Mouse (Mus musculus): ENCODE data around the gene Fcer1g. TPM values are rescaled to one million over a fixed set of nuclear protein-coding genes. Genes with fewer than 3 reads are reported as not detected.

The Fcer1g gene
- polyA plus RNA-seq, 2 experiments from 2014 or later: 1.7 to 4.0 TPM

DNA sequence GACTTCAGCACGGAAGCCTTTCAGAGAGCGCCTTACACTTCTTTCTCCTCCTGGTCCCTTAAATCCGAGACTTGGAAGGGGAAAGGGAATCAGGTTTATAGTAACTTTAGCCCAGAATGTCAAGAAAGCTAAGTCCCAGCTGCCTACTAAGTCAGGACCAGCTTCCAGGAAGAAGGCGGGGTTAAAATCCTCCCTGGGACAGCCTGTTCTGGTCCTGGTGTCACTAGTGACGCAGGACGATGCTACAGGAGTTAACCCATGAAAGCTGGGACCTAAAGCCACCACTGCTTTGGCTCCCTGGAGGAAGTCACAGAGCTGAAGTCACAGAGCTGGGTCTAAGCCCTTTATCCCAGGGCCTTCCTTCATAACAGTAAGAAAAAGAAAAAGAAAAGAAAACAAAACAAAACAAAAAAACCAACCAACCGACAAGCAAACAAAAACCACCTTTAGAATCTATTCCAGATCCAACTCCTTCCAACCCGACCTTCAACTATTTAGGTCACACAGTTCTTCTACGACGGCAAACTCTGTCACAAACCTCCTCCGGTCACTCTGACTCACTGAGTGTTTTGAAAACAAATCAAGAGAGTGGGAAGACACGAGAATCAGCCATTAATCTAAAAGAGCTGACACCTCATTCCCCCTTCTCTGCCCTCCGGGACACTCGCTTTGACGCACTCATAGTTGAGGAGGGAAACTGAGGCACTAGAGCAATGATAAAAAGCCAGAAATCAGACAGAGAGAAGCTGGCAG lies 6.0 kb upstream of the Fcer1g start:
- no peak for ATAC-seq

DNA sequence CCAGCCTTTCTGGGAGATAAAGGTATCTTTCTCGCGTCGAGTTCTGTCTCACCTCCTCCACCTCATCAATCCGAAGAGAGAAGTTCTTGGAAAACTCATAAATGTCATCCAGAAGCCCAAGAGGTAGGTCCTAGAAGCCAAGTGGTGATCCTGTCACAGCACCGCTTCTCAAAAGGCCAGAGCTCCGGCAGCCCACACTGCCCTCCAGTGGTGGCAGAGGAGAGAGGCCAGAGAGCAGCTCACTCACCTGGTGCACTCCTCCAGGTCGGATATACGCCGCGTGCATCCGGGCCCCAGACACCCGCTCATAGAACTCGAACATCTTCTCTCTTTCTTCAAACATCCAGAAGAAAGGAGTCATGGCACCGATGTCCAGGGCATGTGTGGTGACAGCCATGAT lies 4.3 kb upstream of the Fcer1g start:
- ATAC-seq: no peak

DNA sequence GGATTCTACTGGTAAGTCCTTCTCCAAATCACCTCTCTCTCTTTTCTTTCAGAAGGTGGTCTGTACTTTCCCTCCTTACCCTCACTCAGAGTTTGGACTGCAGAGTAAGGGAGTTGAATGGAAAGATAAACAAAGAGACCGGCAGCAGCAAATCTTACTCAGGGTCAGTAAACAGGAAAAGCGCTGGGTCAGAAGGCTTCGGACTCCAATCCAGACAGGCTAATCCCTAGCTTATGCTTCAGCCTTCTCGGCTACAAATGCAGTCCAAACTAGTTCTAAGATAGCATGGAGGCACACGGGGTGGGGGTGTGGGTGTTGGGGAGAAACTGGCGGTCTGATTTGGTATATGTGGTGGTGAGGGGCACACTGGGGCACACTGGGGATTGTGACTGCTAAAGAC lies 3.3 kb upstream of the Fcer1g start:
- no peak for ATAC-seq

DNA sequence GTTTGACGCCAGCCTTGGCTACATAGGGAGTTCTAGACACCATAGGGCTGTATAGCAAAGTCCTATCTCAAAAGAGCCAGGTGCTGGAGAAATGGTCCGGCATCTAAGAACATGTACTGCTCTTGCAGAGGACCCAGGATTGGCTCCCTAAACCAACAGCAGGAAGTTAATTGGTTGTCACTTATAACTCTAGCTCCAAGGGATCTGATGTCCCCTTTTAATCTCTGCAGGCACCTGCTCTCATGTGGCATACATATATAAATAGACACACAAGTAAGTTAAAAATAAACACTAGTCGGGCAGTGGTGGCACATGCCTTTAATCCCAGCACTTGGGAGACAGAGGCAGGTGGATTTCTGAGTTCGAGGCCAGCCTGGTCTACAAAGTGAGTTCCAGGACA lies 1.6 kb upstream of the Fcer1g start:
- ATAC-seq: no peak

DNA sequence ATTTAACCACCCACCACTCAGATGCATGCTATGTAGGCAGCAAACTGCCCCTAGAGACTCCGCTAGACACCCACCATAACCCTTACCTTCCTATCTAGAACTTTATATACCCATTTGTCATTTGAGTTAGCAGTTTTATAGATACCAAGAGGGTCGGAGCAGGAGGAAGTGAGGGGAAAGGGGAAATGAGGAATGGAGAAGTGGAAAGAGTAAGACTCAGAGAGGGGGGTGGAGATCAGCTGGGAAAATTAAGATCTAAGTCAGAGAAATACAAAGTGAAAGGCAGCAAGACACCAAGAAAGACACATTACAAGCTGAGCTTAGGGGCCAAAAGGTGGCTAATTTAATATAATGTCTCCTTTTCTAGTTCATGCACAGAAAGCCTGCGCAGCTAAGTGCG lies 373 bp upstream of the Fcer1g start:
- ATAC-seq: no peak

DNA sequence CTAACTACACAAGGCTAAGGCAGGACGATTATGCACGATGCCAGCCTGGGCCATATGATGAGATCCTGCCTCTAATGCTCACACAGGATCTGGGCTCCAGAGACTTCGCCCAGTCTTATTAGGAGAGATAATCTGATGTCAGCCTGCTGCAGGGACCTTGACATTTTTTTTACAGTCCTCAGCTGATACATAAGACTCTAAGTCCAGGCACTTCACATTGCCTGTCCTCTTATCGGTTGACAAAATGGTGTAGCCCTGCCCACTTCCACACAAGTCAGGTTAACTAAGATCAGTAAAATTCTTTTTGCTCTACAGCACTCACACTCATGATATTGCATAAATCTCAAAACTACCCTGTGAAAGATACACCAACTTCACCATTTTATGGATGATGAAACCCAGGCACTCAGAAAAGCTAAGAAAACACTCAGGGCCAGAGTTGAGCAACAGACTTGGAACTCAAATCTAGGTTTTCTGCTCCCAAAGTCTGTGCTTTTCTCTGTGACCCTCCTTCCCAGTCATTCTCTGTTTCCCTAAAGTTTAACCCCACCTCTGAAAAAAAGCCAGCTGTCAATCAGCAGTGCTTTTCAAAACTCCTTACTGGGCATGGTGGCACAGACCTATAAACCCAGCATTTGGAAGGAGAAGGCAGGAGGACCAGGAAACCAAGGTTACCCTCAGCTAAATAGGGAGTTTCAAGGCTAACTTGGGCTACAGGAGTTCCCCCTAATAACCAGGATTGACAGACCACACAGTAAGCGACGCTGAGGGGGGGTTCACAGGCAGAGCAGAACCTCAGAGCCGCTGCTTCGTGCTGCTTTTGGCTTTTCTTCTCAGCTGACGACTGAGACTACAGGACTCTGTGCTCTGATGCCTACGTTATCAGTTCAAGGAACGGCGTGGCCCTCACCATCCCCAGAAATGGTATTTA lies 1.1 kb downstream of the Fcer1g start:
- ATAC-seq: no peak

DNA sequence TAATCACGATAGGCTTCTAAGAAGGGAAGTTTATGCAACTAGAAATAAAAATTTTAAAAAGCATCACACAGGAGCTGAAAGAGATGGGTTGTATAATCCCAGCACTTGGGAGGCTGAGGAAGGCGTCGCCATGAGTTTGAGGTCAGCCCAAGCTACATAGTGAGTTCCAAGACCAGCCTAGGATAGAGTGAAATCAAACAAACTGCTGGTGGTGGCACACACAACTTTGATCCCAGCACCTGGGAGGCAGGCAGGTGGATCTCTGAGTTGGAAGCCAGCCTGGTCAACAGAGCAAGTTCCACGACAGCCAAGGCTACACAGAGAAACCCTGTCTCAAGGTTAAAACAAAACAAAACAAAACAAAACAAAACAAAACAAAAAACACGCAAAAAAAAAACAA lies 1.8 kb downstream of the Fcer1g start:
- ATAC-seq: no peak

DNA sequence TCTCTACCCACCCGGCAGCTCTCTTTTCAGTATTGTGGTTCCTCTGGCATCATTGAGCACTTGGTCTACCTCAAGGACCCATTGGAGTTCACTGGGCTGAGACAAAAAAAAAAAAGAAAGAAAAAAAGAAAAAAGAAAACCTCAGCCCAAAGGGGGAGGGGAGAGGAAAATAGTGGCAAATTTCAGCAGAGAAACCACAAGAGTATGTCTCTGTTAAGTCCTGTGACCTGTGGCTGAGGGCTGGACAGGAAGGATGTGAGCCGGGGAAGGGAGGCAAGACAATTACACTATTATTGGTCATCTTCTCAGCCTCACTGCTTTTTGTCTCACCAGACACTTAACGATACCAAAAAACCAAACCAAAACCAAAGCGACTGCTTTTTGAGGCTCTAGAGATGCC lies 2.3 kb downstream of the Fcer1g start:
- no peak for ATAC-seq

DNA sequence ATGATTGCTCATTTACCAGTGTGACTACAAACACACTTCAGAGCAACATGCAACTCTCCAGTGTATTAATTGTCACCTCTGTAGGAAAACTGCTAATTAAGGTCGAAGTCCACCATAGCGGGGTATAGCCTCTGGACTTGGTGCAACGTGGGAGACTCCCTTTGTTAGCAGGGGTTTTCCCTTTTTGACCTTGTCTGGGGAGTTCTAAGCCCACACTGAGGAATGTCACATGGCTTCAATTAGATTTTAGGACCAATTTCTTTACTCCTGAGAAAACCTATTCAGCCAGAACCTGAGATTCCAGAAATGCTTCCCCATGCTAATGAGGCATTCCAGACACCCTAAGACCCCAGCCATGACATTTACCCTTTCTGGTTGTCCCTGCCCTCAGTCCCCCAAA lies 4.0 kb downstream of the Fcer1g start:
- no peak for ATAC-seq

DNA sequence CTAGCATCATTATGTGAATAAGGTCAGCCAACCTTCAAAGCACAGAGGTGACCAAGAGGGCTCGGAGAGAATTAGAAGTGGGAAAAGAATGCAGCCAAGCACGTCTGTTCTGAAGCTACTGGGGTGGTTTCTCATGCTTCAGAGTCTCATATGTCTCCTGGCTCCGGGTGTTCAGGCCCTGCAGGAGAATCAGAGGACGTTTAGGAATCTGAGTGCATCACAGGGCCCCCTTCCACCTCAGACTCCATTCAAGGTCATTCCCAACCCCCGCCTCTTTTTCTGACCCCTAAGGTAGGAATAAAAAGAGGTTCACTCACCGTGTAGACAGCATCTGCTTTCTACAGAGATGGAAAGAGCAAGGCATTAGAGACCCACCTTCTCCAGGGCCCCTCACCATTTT lies 4.4 kb downstream of the Fcer1g start:
- ATAC-seq: no peak

DNA sequence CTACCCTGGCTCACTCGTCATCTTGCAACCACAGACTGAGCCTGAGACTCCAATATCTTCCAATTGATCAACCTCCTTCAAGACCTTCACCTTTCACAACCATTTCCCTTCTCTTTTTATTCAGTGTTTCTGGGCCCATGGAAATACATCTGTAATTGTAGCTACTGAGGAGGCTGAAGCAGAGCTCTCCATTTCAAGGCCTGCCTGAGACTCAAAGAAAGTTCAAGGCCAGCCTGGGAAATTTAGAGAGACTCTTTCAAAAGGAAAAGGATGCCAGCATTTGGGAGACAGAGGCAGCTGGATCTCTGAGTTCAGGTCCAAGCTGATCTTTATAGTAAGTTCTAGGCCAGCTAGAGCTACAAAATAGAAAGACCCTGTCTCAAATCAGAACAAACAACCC lies 6.3 kb downstream of the Fcer1g start:
- no peak for ATAC-seq

DNA sequence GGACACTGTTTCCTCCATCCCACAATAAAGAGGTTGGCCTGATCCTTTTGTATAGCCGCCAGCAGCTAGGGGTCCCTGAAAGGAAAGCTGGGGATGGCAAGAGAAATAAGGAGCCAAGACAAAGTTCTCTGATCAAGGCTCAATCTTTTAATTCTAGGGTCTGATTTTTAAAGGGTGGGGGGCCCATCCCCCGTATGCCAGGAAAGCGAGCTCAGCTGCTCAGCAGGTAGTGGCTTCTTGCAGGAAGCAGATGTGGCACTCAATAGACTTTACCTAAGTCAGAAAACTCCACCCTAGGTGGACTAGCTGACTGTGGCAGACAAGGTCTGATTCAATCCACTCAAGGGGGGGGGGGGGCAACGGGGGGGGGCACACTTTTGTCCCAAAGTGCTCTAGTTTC lies 7.4 kb downstream of the Fcer1g start:
- no peak for ATAC-seq

DNA sequence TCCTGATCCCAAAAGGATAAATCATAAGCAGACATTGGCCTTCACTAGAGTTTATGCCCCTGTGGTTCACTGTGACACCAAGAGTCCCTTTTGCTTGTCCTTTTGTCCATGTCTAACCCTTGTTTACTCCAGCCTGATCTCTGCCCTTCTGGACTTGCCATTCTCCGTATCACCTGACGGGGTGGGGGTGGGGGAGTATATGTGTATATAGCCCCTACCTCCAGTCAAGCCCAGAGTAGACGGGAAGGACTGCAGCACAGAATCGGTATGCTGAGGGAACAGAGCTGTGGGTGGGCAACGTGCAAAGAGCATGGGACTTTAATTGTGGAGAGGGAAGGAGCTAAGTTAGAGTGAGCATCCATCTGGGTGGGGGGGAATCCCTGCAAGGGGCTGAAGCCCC lies 9.3 kb downstream of the Fcer1g start, which contains the start of gene Apoa2:
Gene Apoa2 (plus strand): TSS at position 198 of the 400 bp plus-strand sequence.
- no peak for ATAC-seq

DNA sequence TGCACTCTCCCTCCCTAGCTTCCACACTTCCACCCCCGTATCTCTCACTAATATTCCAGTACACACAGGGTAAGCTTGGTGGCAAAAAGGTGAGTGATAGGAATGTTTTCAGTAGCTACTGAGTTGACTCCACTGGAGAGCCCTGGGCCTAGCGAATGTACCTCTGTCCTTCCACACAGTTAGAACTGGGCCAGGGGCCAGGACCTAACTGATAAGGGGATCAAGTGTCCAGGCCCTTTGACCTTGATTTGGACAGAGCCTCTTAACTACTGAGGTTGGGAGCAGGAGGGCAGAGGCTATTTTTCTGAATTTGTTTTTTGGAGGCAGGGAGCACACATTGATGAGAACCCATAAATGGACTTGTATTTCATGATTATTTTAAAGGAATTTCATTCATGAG lies 10.4 kb downstream of the Fcer1g start:
- no peak for ATAC-seq

DNA sequence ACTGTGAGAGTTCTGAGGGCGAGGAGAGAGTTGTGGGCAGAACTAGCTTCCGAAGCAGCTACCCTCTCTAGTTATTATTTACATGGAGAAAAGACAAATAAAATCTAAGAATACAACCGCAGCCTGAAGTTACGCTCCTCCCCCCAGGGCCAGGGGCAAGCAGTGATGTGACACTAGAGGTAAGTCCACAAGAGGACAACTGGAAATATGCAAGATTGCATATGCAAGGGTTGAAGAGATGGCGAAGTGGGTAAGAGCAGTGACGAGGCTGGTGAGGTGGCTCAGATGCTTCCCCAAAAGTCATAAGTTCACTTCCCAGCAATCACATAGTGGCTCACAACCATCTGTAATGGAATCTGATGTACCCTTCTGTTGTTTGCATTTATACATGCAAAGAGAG lies 11.0 kb downstream of the Fcer1g start:
- ATAC-seq: no peak

DNA sequence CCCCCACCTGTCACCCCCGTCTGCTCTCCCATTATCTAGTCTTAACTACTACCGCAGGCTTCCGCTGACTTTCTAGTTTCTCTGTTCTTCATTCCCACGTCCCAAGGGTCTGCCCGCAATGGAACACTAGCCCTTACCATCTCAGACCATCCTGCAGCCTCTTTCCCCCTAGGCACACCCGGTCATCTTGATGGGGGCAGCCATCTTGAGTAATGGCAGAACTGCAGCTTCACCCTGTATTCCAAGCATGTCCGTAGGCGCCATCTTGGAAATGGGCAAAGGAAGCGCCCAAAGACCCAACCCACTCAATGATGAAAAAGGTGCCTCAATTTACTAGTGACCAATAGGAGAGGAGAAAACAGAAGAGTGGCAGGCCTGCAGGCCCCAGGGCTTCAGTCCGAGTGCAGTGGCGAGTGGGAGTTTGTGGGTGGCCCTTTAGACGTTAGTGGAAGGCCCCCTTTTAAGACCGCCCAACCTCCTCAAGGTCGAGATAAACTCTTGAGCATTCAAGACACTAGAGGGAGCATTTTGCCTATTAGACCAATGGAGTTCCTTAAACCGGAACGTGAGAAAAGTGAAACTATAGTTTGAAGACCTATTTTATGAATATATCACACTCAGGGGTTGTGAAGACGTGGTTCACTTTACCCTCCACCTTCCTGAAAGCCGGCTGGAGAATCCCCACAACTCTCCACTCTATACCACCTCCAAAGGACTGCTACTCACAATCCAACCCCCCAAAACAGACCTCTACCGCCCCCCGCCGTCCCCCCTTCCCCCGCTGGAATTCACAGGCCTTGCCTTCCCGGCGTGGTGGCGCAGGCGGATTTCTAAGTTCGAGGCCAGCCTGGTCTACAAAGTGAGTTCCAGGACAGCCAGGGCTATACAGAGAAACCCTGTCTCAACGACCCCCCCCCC lies 11.7 kb downstream of the Fcer1g start, which contains the start of gene Tomm40l:
Gene Tomm40l (minus strand): TSS at position 277 of the 918 bp plus-strand sequence.
- peak; percentile 98 for ATAC-seq

DNA sequence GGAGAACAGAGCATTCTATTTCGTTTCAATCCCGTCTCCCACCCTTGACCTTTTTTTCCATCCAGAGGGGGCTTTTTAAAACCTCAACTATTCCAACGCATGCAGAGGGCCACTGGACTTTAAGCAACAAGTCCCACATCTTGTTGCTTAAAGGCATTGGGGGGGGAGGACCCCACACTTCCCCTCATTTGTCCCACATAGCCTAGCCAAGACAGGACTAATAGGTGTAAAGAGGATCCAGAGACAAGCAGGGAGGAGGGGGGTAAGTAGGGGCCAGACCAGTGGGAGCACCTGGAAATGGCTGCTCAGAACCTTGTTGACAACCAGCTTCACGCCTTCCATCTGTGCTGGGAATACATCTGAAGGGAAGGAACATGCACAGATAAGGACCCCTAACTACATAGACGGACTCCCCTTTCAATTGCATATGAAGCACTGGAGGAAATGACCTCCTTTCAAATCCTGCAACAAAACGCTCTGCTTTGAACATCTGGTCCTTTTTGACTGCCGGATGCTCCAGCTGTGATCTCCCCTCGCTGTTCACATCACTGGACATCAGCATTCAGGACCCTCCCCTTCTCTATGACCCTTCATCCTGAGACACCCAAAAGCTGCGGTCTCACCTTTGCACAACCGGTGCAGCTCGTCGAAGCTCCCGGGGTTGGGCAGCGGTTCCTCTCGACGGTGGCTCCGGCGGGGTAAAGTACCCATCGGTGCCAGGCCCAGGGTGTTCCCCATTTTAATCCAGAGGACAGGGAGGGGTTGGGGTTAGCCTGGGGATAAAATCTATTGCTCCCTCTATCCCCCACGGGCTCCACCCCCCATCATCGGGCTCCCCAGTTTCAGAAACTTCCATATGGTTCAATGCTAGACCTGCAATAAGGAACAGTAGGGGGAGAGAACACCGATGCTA lies 12.6 kb downstream of the Fcer1g start:
- ATAC-seq: no peak

DNA sequence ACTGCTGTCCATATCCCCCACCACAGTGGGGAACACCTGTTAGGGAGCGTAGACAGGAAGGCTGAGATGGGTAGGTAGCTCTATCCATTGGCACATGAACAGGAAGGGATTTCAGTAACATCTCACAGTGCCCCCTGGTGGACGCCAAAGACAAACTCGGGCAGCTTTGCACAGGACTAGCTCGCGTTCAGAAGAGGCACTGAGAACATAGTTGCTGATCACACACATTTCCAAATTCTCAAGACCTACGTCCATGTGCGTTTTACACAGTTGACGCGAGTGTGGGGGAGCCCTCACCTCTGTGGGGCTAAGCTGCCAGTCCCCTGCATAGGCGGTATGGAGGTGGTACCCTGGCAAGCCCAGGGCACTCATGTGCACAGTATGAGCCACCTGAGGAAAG lies 13.3 kb downstream of the Fcer1g start:
- peak; percentile 14 for ATAC-seq

DNA sequence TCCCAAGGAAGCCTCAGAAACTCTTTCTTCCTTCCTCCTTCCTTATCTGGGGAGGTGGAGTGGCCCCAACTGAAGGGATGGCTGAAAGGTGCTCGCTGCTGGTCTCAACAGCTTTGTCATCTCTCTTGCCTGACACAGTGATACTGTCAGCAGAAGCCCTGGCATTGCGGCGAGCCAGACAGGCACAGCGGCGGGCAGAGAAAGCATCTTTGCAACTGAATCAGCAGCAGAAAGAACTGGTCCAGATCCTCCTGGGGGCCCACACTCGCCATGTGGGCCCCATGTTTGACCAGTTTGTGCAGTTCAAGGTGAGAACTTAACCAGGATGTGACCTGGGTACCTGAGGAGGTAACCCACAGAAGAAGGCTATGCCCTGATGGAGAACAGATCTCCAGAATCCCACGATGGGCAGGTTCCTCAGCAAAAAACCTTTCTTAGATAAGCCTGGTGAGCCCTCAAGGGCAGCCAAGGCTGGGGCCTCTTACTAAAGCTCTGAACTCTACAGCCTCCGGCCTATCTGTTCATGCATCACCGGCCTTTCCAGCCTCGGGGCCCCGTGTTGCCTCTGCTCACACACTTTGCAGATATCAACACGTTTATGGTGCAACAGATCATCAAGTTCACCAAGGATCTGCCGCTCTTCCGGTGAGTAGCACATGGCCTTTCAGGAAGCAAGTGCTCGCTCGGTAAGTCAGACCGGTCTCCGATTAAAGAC lies 17.8 kb downstream of the Fcer1g start:
- no peak for ATAC-seq

DNA sequence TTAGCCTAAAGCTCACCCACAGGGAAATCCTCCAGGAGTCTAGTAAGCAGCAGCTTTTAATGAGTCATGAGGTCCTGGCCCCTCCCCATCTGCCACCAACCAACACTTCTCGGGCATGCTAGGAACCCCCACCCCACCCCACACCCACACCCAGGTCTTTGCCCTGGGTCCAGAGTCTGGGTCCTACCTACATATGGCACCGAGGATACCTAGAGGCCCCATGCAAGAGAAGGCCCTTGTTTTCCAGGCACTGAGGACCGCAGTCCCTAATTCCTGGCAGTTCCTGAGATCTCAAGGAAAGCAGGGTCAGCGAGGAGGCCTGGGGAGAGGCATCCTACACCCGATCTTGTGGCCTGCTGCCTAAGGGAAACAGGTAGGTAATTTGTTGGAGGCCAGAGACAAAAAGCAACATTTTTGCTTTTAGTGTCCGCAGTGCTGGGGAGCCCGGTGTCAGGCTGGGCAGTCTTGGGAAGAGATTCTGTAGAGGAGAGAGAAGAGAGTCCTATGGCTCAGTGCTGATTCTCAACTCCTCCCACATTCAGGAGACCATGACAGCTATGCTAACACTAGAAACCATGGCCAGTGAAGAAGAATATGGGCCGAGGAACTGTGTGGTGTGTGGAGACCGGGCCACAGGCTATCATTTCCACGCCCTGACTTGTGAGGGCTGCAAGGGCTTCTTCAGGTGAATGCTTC lies 20.2 kb downstream of the Fcer1g start, which contains the start of gene Nr1i3:
Gene Nr1i3 (plus strand): TSS at position 170 of the 696 bp plus-strand sequence.
- ATAC-seq: no peak

Measured in activated CD4-positive, CD25-positive, alpha-beta regulatory T cell, adult 4 months (primary cell).